Mouse (Mus musculus): ENCODE results near the gene Dlg1. TPM values are rescaled to one million over a fixed set of nuclear protein-coding genes. Genes with fewer than 3 reads are reported as not detected.
"Not testable (repeated sequence)": the region's sequence is repeated elsewhere in the genome, so short reads cannot be mapped to it uniquely, and the experiment has no call there.

Gene Dlg1
- total and polyA plus RNA-seq, 2 experiments from 2014 or later: 7.5 to 17.9 TPM

GRCm38 (mm10) chr16:31707326-31707725, 44.1 kb downstream of the Dlg1 start:
- Histone ChIP-seq H3K36me3 (replicated peaks; ENCODE audit: control insufficient read depth, insufficient read depth, low read length) (no peaks in the 10 kb centered on the region), H3K9me3 (replicated peaks; ENCODE audit: control insufficient read depth, low read length) (no peaks in the 10 kb centered on the region), H3K4me2 (ENCODE audit: low read depth, low read length) (no peak overlapping the region), H3K27ac (ENCODE audit: low read depth) (no peak overlapping the region), H3K4me3 (ENCODE audit: low read depth, low read length) (no peak overlapping the region), H3K9ac (replicated peaks; ENCODE audit: low read depth, low read length) (no peak overlapping the region), H3K4me1 (ENCODE audit: control insufficient read depth, insufficient read depth) (no peaks in the 10 kb centered on the region), H3K27me3 (ENCODE audit: control insufficient read depth, insufficient read depth, low read length) (no peaks in the 10 kb centered on the region)
- WGBS: 61% methylated on average over 3 of the region's 3 CpGs
- no peak for DNase-seq (ENCODE audit: low spot score)
- no peak for ATAC-seq (ENCODE audit: insufficient read depth, low read depth)
- TF ChIP-seq CTCF (IDR thresholded peaks at IDR 0.05; ENCODE audit: low read depth): no peak
- TF ChIP-seq EP300 (IDR thresholded peaks at IDR 0.05; ENCODE audit: low read depth): no peak

GRCm38 (mm10) chr16:31722991-31723390, 59.7 kb downstream of the Dlg1 start:
- H3K27me3 ChIP-seq (ENCODE audit: control insufficient read depth, insufficient read depth, low read length): no peaks in the 10 kb centered on the region
- no peak overlapping the region for H3K27ac ChIP-seq (ENCODE audit: low read depth)
- whole genome bisulfite sequencing: 93% methylated on average over 1 of the region's 1 CpGs
- H3K4me1 ChIP-seq (ENCODE audit: control insufficient read depth, insufficient read depth): no peaks in the 10 kb centered on the region
- ATAC-seq (ENCODE audit: insufficient read depth, low read depth) (no peak), DNase-seq (ENCODE audit: low spot score) (no peak)
- H3K4me2 ChIP-seq (ENCODE audit: low read depth, low read length): no peak overlapping the region
- H3K36me3 ChIP-seq (replicated peaks; ENCODE audit: control insufficient read depth, insufficient read depth, low read length): no peaks in the 10 kb centered on the region
- 0 out of 2 replicates have a peak, but pooled peaks cover 5% of the 10 kb centered on the region for H3K9me3 ChIP-seq (replicated peaks; ENCODE audit: control insufficient read depth, low read length)
- no peak overlapping the region for H3K9ac ChIP-seq (replicated peaks; ENCODE audit: low read depth, low read length)
- no peak overlapping the region for H3K4me3 ChIP-seq (ENCODE audit: low read depth, low read length)
- TF ChIP-seq EP300 (IDR thresholded peaks at IDR 0.05; ENCODE audit: low read depth) (no peak), CTCF (IDR thresholded peaks at IDR 0.05; ENCODE audit: low read depth) (no peak)

GRCm38 (mm10) chr16:31724121-31724520, 60.9 kb downstream of the Dlg1 start:
- H3K4me3 ChIP-seq (ENCODE audit: low read depth, low read length): no peak overlapping the region
- H3K9ac ChIP-seq (replicated peaks; ENCODE audit: low read depth, low read length): no peak overlapping the region
- H3K9me3 ChIP-seq (replicated peaks; ENCODE audit: control insufficient read depth, low read length): 0 out of 2 replicates have a peak, but pooled peaks cover 3% of the 10 kb centered on the region
- no peak for ATAC-seq (ENCODE audit: insufficient read depth, low read depth)
- DNase-seq (ENCODE audit: low spot score): peak; percentile 59
- H3K4me1 ChIP-seq (ENCODE audit: control insufficient read depth, insufficient read depth): no peaks in the 10 kb centered on the region
- no peaks in the 10 kb centered on the region for H3K27me3 ChIP-seq (ENCODE audit: control insufficient read depth, insufficient read depth, low read length)
- TF ChIP-seq EP300 (IDR thresholded peaks at IDR 0.05; ENCODE audit: low read depth): no peak
- peak; percentile 60 for TF ChIP-seq CTCF (IDR thresholded peaks at IDR 0.05; ENCODE audit: low read depth)
- H3K36me3 ChIP-seq (replicated peaks; ENCODE audit: control insufficient read depth, insufficient read depth, low read length): no peaks in the 10 kb centered on the region
- 13% methylated on average over 1 of the region's 1 CpGs for WGBS
- H3K27ac ChIP-seq (ENCODE audit: low read depth): no peak overlapping the region
- H3K4me2 ChIP-seq (ENCODE audit: low read depth, low read length): no peak overlapping the region

- WGBS: 85% methylated on average over 4 of the region's 4 CpGs
- Histone ChIP-seq H3K9me3 (replicated peaks; ENCODE audit: control insufficient read depth, low read length) (0 out of 2 replicates have a peak, but pooled peaks cover 3% of the 10 kb centered on the region), H3K27me3 (ENCODE audit: control insufficient read depth, insufficient read depth, low read length) (no peaks in the 10 kb centered on the region), H3K4me2 (ENCODE audit: low read depth, low read length) (no peak overlapping the region), H3K27ac (ENCODE audit: low read depth) (no peak overlapping the region), H3K4me3 (ENCODE audit: low read depth, low read length) (no peak overlapping the region), H3K9ac (replicated peaks; ENCODE audit: low read depth, low read length) (no peak overlapping the region), H3K4me1 (ENCODE audit: control insufficient read depth, insufficient read depth) (no peaks in the 10 kb centered on the region), H3K36me3 (replicated peaks; ENCODE audit: control insufficient read depth, insufficient read depth, low read length) (no peaks in the 10 kb centered on the region)
- TF ChIP-seq EP300 (IDR thresholded peaks at IDR 0.05; ENCODE audit: low read depth): no peak
- no peak for TF ChIP-seq CTCF (IDR thresholded peaks at IDR 0.05; ENCODE audit: low read depth)
- DNase-seq (ENCODE audit: low spot score) (no peak), ATAC-seq (ENCODE audit: insufficient read depth, low read depth) (no peak)
Measured at GRCm38 (mm10) chr16:31724818-31725217, 61.6 kb downstream of the Dlg1 start.

GRCm38 (mm10) chr16:31730971-31731370, 67.7 kb downstream of the Dlg1 start:
- DNase-seq (ENCODE audit: low spot score); H3K27me3 ChIP-seq (ENCODE audit: control insufficient read depth, insufficient read depth, low read length); H3K9me3 ChIP-seq (replicated peaks; ENCODE audit: control insufficient read depth, low read length); H3K27ac ChIP-seq (ENCODE audit: low read depth); H3K4me2 ChIP-seq (ENCODE audit: low read depth, low read length); H3K4me1 ChIP-seq (ENCODE audit: control insufficient read depth, insufficient read depth); ATAC-seq (ENCODE audit: insufficient read depth, low read depth); H3K36me3 ChIP-seq (replicated peaks; ENCODE audit: control insufficient read depth, insufficient read depth, low read length); H3K9ac ChIP-seq (replicated peaks; ENCODE audit: low read depth, low read length); H3K4me3 ChIP-seq (ENCODE audit: low read depth, low read length): not testable (repeated sequence)
- WGBS: 50% methylated on average over 1 of the region's 1 CpGs

GRCm38 (mm10) chr16:31737081-31737480, 73.8 kb downstream of the Dlg1 start:
- Histone ChIP-seq H3K27me3 (ENCODE audit: control insufficient read depth, insufficient read depth, low read length) (no peaks in the 10 kb centered on the region), H3K27ac (ENCODE audit: low read depth) (no peak overlapping the region), H3K4me3 (ENCODE audit: low read depth, low read length) (no peak overlapping the region), H3K36me3 (replicated peaks; ENCODE audit: control insufficient read depth, insufficient read depth, low read length) (no peaks in the 10 kb centered on the region), H3K9me3 (replicated peaks; ENCODE audit: control insufficient read depth, low read length) (no peaks in the 10 kb centered on the region), H3K4me1 (ENCODE audit: control insufficient read depth, insufficient read depth) (peaks cover 4% of the 10 kb centered on the region), H3K9ac (replicated peaks; ENCODE audit: low read depth, low read length) (no peak overlapping the region), H3K4me2 (ENCODE audit: low read depth, low read length) (no peak overlapping the region)
- ATAC-seq (ENCODE audit: insufficient read depth, low read depth) (no peak), DNase-seq (ENCODE audit: low spot score) (no peak)
- WGBS: 37% methylated on average over 4 of the region's 4 CpGs
- TF ChIP-seq EP300 (IDR thresholded peaks at IDR 0.05; ENCODE audit: low read depth) (no peak), CTCF (IDR thresholded peaks at IDR 0.05; ENCODE audit: low read depth) (no peak)

Measured in heart, postnatal 0 days (tissue).